Mouse (Mus musculus) monocyte, adult 5-6 weeks (primary cell): ENCODE data around the gene Gpr157. TPM values are rescaled to one million over a fixed set of nuclear protein-coding genes. Genes with fewer than 3 reads are reported as not detected.
"Not testable (repeated sequence)": the region's sequence is repeated elsewhere in the genome, so short reads cannot be mapped to it uniquely, and the experiment has no call there.

Experiments used
- ATAC-seq: fragments of 153-309, 156-312 bp; replicated peaks from 2 replicates; pipeline ENCODE4 v1.8.0; 2017; ENCODE audit warnings: mild to moderate bottlenecking; ENCODE audit not compliant: low TSS enrichment, insufficient number of reproducible peaks, severe bottlenecking, poor library complexity, low FRiP score
- total RNA-seq: library from RNA; stranded (forward); fragments of 200-1000, 200-491, 200-594 nt; gene quantifications from 3 replicates; pipeline ENCODE4 v1.2.3, GENCODE M21; 2017

Gene Gpr157
- total RNA-seq = 0.19 to 0.39 TPM (median 0.32 TPM) in 3 replicates

- ATAC-seq = peak; percentile 94
Observed at GRCm38 (mm10) chr4:150087161-150087889, at the start of gene Gpr157. Gene Gpr157, plus strand, starts transcription at chr4:150087365.

- no peak for ATAC-seq
Observed at GRCm38 (mm10) chr4:150038533-150038932, 48.6 kb upstream of the Gpr157 start.

GRCm38 (mm10) chr4:150040003-150040581 is 47.1 kb upstream of the Gpr157 start:
- ATAC-seq = no peak

GRCm38 (mm10) chr4:150040856-150041255 is 46.3 kb upstream of the Gpr157 start:
- ATAC-seq = not testable (repeated sequence)

- ATAC-seq = no peak
Observed at GRCm38 (mm10) chr4:150041346-150042110, 45.6 kb upstream of the Gpr157 start.

- no peak for ATAC-seq
Observed at GRCm38 (mm10) chr4:150043591-150043990, 43.6 kb upstream of the Gpr157 start.

- ATAC-seq = no peak
Observed at GRCm38 (mm10) chr4:150048038-150048437, 39.1 kb upstream of the Gpr157 start.

GRCm38 (mm10) chr4:150048478-150049156 is 38.5 kb upstream of the Gpr157 start:
- no peak for ATAC-seq

GRCm38 (mm10) chr4:150049157-150049513 is 38.0 kb upstream of the Gpr157 start:
- ATAC-seq = no peak

GRCm38 (mm10) chr4:150049564-150050226 is 37.5 kb upstream of the Gpr157 start:
- no peak for ATAC-seq

- ATAC-seq = no peak
Observed at GRCm38 (mm10) chr4:150051514-150051913, 35.7 kb upstream of the Gpr157 start.

- no peak for ATAC-seq
Observed at GRCm38 (mm10) chr4:150052380-150052779, 34.8 kb upstream of the Gpr157 start.

- no peak for ATAC-seq
Observed at GRCm38 (mm10) chr4:150056171-150056570, 31.0 kb upstream of the Gpr157 start.

GRCm38 (mm10) chr4:150057722-150058121 is 29.4 kb upstream of the Gpr157 start:
- no peak for ATAC-seq

GRCm38 (mm10) chr4:150059841-150060468 is 27.2 kb upstream of the Gpr157 start:
- ATAC-seq = no peak

- ATAC-seq = no peak
Observed at GRCm38 (mm10) chr4:150060469-150061170, 26.5 kb upstream of the Gpr157 start.

- no peak for ATAC-seq
Observed at GRCm38 (mm10) chr4:150061432-150062225, 25.5 kb upstream of the Gpr157 start.
